Mouse (Mus musculus): ENCODE results near the gene Phf21a. TPM values are rescaled to one million over a fixed set of nuclear protein-coding genes. Genes with fewer than 3 reads are reported as not detected.

Gene Phf21a
- polyA plus RNA-seq, 1 experiment, result not detected

- Histone ChIP-seq H3K4me1 (ENCODE audit: control insufficient read depth, insufficient read depth, low read length) (no peaks in the 10 kb centered on the region), H3K4me3 (ENCODE audit: insufficient read depth, low read depth, low read length) (no peak overlapping the region), H3K27ac (ENCODE audit: insufficient read depth, low read depth, low read length) (no peak overlapping the region)
- WGBS, result 53% methylated on average over 5 of the region's 5 CpGs
- no peak for TF ChIP-seq POLR2A (IDR thresholded peaks at IDR 0.05; ENCODE audit: insufficient read depth, low read depth, low read length)
- TF ChIP-seq CTCF (IDR thresholded peaks at IDR 0.05; ENCODE audit: insufficient read depth, low read depth, low read length), result no peak
These were observed 99.1 kb downstream of the Phf21a start for GRCm38 (mm10) chr2:92191826-92192581.

- TF ChIP-seq POLR2A (IDR thresholded peaks at IDR 0.05; ENCODE audit: insufficient read depth, low read depth, low read length) (no peak), CTCF (IDR thresholded peaks at IDR 0.05; ENCODE audit: insufficient read depth, low read depth, low read length) (no peak)
- WGBS, result 15% methylated on average over 6 of the region's 6 CpGs
- Histone ChIP-seq H3K27ac (ENCODE audit: insufficient read depth, low read depth, low read length) (no peak overlapping the region), H3K4me3 (ENCODE audit: insufficient read depth, low read depth, low read length) (no peak overlapping the region), H3K4me1 (ENCODE audit: control insufficient read depth, insufficient read depth, low read length) (peaks cover 2% of the 10 kb centered on the region; the same call in 1 of the 2 replicates)
These were observed 105.2 kb downstream of the Phf21a start for GRCm38 (mm10) chr2:92198126-92198525.

- WGBS, result 55% methylated on average over 7 of the region's 7 CpGs
- H3K4me1 ChIP-seq (ENCODE audit: control insufficient read depth, insufficient read depth, low read length), result peaks cover 2% of the 10 kb centered on the region; the same call in 1 of the 2 replicates
- no peak for TF ChIP-seq CTCF (IDR thresholded peaks at IDR 0.05; ENCODE audit: insufficient read depth, low read depth, low read length)
- TF ChIP-seq POLR2A (IDR thresholded peaks at IDR 0.05; ENCODE audit: insufficient read depth, low read depth, low read length), result no peak
- H3K4me3 ChIP-seq (ENCODE audit: insufficient read depth, low read depth, low read length), result no peak overlapping the region
- H3K27ac ChIP-seq (ENCODE audit: insufficient read depth, low read depth, low read length), result no peak overlapping the region
These were observed 105.8 kb downstream of the Phf21a start for GRCm38 (mm10) chr2:92198747-92199146.

GRCm38 (mm10) chr2:92199562-92200286 lies 106.8 kb downstream of the Phf21a start:
- WGBS, result 75% methylated on average over 10 of the region's 10 CpGs
- H3K27ac ChIP-seq (ENCODE audit: insufficient read depth, low read depth, low read length), result no peak overlapping the region
- TF ChIP-seq POLR2A (IDR thresholded peaks at IDR 0.05; ENCODE audit: insufficient read depth, low read depth, low read length) (no peak), CTCF (IDR thresholded peaks at IDR 0.05; ENCODE audit: insufficient read depth, low read depth, low read length) (no peak)
- peaks cover 5% of the 10 kb centered on the region; the same call in 1 of the 2 replicates for H3K4me1 ChIP-seq (ENCODE audit: control insufficient read depth, insufficient read depth, low read length)
- no peak overlapping the region for H3K4me3 ChIP-seq (ENCODE audit: insufficient read depth, low read depth, low read length)

- H3K4me3 ChIP-seq (ENCODE audit: insufficient read depth, low read depth, low read length), result no peak overlapping the region
- 51% methylated on average over 4 of the region's 4 CpGs for WGBS
- H3K27ac ChIP-seq (ENCODE audit: insufficient read depth, low read depth, low read length), result no peak overlapping the region
- TF ChIP-seq POLR2A (IDR thresholded peaks at IDR 0.05; ENCODE audit: insufficient read depth, low read depth, low read length) (no peak), CTCF (IDR thresholded peaks at IDR 0.05; ENCODE audit: insufficient read depth, low read depth, low read length) (no peak)
- H3K4me1 ChIP-seq (ENCODE audit: control insufficient read depth, insufficient read depth, low read length), result peaks cover 7% of the 10 kb centered on the region; the same call in 1 of the 2 replicates
These were observed 109.6 kb downstream of the Phf21a start for GRCm38 (mm10) chr2:92202319-92203040.

- no peak overlapping the region for H3K4me3 ChIP-seq (ENCODE audit: insufficient read depth, low read depth, low read length)
- H3K4me1 ChIP-seq (ENCODE audit: control insufficient read depth, insufficient read depth, low read length), result peaks cover 8% of the 10 kb centered on the region; the same call in 1 of the 2 replicates
- no peak overlapping the region for H3K27ac ChIP-seq (ENCODE audit: insufficient read depth, low read depth, low read length)
- WGBS, result 38% methylated on average over 5 of the region's 5 CpGs
- TF ChIP-seq CTCF (IDR thresholded peaks at IDR 0.05; ENCODE audit: insufficient read depth, low read depth, low read length) (no peak), POLR2A (IDR thresholded peaks at IDR 0.05; ENCODE audit: insufficient read depth, low read depth, low read length) (no peak)
These were observed 112.2 kb downstream of the Phf21a start for GRCm38 (mm10) chr2:92205010-92205639.

- TF ChIP-seq POLR2A (IDR thresholded peaks at IDR 0.05; ENCODE audit: insufficient read depth, low read depth, low read length) (no peak), CTCF (IDR thresholded peaks at IDR 0.05; ENCODE audit: insufficient read depth, low read depth, low read length) (no peak)
- H3K4me1 ChIP-seq (ENCODE audit: control insufficient read depth, insufficient read depth, low read length), result peaks cover 6% of the 10 kb centered on the region; the same call in 1 of the 2 replicates
- 89% methylated on average over 1 of the region's 1 CpGs for WGBS
- H3K27ac ChIP-seq (ENCODE audit: insufficient read depth, low read depth, low read length), result no peak overlapping the region
- H3K4me3 ChIP-seq (ENCODE audit: insufficient read depth, low read depth, low read length), result no peak overlapping the region
These were observed 117.5 kb downstream of the Phf21a start for GRCm38 (mm10) chr2:92210409-92210808.

GRCm38 (mm10) chr2:92221431-92221830 lies 128.5 kb downstream of the Phf21a start:
- TF ChIP-seq POLR2A (IDR thresholded peaks at IDR 0.05; ENCODE audit: insufficient read depth, low read depth, low read length) (no peak), CTCF (IDR thresholded peaks at IDR 0.05; ENCODE audit: insufficient read depth, low read depth, low read length) (no peak)
- Histone ChIP-seq H3K27ac (ENCODE audit: insufficient read depth, low read depth, low read length) (no peak overlapping the region), H3K4me1 (ENCODE audit: control insufficient read depth, insufficient read depth, low read length) (no peaks in the 10 kb centered on the region), H3K4me3 (ENCODE audit: insufficient read depth, low read depth, low read length) (no peak overlapping the region)
- WGBS, result 88% methylated on average over 6 of the region's 6 CpGs
